ENCODE assay signal across 1 mouse cellular context in the genomic region with DNA sequence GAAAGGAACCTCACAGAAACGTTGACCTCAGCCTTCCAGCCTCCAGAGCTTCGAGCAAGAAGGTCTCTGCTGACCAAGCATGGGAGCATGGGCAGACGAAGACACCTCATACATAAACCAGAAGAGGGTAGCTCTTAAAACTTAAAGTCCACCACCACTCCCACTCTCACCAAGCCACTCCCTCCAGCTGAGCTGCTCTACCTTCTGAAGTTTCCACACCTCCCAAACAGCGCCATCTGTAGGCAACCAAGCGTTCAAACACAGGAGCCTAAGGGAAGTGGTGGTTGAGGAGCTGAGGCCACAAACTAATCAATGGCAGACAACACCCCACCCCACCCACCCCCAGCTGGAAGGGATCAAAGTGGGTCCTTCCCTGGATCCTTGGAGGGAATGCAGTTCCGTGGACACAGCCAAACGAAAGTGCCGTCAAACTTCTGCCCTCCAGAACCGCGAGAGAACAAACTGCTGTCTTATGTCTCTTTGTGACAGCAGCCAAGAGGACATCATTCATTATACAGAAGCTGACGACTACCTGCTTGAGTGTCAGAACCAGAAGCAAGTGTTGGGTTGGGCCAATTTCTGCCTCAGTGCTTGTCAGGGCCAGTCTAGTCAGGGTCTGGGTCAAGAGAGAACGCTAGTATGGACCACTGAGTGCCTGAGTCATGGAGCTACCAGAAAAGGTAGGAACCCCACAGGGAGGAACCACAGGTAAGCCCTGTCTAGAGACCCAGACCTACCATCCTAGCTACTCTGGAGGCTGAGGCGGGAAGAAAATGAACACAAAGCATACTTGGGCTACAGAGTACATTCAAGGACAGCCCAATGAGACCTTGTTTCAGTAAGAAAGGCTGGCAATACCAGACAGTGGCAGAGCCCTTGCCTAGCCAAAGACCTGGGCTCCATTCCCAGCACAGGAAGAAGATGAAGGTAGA.
A peak's percentile ranks its signal among the peaks of the same experiment; 100 is the strongest.
TF ChIP-seq lines count a peak whose summit lies in the region.

No protein-coding gene starts in this region.

TF ChIP-seq in CH12.LX, 34 proteins besides CTCF, POLR2A, EP300 and RAD21 (continued from another document):
- TF ChIP-seq USF2 (conservative IDR thresholded peaks at IDR 0.05; ENCODE audit: low read depth, low read length) (no peak), TBP (conservative IDR thresholded peaks at IDR 0.05; ENCODE audit: low read depth, low read length) (no peak), RCOR1 (conservative IDR thresholded peaks at IDR 0.05; ENCODE audit: low read depth, low read length) (no peak), MAZ (IDR thresholded peaks at IDR 0.05; ENCODE audit: low read depth, low read length) (no peak), MXI1 (IDR thresholded peaks at IDR 0.05; ENCODE audit: low read depth, low read length) (no peak), IRF4 (IDR thresholded peaks at IDR 0.05; ENCODE audit: low read depth, low read length) (no peak), CHD2 (IDR thresholded peaks at IDR 0.05; ENCODE audit: low read length) (no peak), USF1 (IDR thresholded peaks at IDR 0.05; ENCODE audit: low read depth, low read length) (no peak), ETS1 (conservative IDR thresholded peaks at IDR 0.05; ENCODE audit: low read depth, low read length) (peak; percentile 27), POLR2AphosphoS2 (IDR thresholded peaks at IDR 0.05; ENCODE audit: low read depth, low read length) (no peak), MEF2A (IDR thresholded peaks at IDR 0.05; ENCODE audit: borderline replicate concordance, low read depth, low read length) (no peak)
